Mouse (Mus musculus): ENCODE results near the gene Mepce. TPM values are rescaled to one million over a fixed set of nuclear protein-coding genes. Genes with fewer than 3 reads are reported as not detected.

Gene Mepce
- polyA plus RNA-seq (2017; shearing (Covaris generic)): 17.5 TPM

DNA sequence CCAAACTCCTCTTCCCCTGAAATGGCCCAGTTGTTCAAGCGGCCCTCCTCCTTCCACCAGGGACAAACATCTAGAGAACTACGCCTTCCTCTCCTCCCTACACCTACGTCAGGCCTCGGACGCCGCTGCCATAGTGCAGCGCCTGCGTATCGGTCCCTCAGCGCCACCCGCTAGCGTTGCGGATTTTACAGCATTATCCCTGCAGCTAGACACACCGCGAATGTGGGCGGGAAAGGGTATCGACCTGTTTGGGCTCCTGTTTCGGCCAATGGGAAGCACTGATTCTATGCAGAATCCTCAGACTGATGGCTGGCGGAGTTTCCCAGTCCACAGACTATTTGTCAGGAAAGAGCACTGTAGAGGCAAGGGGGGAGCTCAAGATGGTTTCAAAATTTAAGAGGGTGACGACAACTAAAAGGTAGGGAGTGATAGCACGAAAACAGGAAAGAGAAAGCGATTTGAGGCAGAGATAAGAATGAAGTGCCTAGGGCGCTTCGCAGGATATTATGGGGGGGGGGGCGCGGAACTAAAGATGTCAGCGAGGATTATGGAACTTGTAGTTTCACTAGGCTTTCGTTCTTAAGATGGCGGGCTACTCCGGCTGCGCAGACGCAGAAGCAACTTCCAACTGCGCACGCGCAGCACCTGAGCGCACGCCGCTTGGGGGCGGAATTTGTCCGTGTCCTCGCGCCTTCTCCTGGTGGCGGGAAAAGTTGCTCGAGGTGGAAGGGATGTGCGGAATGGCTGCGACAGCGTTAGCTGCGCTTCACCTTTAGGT lies at the start of gene Mepce, which contains the start of gene Zcwpw1:
Mepce (minus strand) TSS at position 505 of the 778 bp plus-strand sequence.
Zcwpw1 (plus strand) TSS at position 648 of the 778 bp plus-strand sequence.

DNA sequence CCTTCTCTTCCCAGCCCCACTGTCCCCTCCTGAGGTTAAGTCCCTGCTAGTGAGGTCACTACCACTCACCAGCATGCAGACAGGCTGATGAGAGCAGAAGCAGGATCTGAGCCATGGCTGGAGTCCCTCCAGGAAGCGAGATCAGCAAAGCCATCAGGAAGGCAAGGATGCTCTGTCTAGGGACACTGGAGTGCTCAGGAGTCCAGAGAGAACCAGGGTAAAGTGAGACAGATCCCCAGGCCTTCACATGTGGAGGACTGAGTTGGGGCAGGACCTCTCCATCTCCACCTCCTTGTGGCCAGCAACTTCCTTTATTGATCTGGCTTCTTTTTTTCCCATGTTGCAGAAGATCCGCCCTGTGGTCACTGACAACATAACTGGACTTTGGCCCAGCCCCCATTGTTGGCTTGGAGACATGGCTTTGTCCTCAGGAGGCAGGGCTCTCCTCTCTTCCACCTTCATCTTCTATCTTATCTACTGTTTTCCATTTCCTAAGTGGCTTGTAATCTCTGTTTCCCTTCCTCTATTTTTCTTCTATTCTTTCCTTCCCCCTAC lies 48.6 kb upstream of the Mepce start, which contains the start of gene Pilra:
Pilra (minus strand) TSS at position 316 of the 555 bp plus-strand sequence.

DNA sequence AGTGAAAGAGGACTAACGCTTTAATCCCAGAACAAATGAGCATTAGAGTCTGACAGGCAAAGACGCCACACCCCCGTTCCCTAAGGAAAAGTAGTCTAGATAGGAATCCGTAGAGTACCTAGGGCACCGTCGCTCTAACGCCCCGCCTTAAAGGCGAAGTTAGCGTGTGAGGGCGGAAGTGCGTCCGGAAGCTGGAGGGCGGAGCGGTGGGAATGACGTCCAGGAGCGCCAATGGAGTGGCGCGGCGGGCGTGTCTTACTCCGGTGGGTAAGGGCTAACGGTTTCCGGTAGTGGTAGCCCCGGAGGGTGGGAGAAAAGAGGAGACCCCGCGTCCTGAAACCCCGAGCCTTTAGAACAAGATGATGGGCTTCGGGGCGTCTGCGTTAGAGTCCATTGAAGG lies 8.8 kb downstream of the Mepce start, which contains the start of gene Ppp1r35:
Ppp1r35 (plus strand) TSS at position 215 of the 400 bp plus-strand sequence.

DNA sequence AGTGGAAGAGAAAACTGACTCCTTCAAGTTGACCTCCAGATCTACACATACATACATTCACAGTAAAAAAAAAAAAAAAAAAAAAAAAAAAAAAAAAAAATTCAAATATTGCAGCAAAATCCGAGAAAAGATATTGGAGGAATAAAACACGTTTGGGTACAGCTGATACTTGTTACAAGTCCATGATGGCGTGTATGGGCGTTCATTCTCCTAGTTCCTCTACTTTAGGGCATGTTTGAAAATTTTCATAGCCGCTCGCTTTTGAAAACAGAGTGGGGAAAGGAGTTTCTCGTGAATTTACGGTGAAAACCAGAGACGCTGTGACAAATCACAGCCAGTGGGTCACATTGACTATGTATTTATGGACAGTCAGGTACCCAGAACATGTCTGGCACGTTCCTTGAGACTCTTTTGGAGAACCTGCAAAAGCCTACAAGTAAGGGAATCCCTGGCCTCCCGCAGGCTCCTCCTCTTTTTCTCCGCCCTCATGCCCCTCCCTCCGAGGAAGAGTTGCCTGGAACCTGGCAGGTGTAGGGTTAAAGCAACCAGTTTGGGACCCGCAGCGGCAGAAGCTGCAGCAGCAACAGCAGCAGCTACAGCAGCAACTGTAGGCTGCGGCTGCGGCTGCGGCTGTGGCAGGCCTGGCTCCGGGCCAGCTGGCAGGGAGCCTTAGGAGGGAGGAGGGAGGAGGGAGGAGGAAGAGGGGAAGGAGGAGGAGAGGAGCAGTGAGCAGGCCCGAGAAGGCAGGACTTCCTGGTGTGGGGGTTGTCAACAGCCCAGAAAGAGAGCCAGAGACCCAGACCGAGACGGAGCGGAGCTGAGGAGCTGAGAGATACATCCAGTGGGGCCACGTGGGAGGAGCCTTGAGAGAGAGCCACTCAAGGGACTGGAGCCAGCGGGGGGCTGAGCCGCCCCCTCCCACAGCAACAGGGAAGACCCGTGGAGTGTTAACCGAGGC lies 42.0 kb downstream of the Mepce start, which contains the start of gene Tsc22d4:
Tsc22d4 (plus strand) TSS at position 517 of the 958 bp plus-strand sequence.

DNA sequence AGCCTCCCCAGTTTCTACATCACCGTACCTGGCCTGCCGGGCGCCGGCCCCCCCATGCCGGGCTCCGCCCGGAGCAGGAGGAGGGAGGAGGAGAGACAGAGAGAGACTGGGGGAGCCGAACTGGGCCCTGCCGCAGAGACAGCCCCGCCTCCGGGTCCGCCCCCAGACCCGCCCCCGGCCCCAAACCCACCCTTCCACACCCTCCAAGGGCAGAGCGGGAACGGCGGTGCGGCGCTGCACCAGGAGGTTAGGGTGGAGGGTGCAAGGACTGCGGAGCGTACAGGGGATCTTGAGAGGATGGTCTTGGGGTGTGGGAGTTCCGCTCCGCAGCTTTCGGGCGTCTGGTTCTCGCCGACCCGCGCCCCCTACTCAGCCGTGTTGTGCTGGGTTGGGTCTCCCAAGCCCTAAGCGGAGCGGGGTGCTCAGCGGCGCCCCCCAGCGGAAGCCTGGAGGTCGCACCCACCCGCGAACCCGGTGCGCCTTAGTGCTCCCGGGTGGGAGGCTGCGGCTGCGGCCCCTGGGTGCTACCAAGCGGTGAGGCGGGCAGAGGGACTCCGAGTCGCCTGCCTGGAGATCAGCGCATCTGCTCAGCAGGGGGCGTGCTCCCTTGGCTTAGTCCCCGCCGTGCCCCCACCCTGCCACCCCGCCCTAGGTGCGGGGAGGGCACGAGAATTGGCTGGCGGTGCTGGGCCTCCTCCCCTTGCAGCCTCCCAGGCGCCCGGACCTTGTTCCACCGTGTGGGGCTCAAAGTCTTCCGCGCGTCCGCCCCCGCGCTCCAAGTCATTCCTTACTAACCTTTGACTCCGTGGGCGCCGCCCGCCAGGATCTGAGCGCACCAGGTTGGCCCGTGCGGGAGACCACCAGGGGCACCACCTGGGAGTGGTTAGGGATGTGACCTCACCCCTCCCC lies 46.2 kb downstream of the Mepce start, which contains the start of gene Nyap1:
Nyap1 (minus strand) TSS at position 585 of the 909 bp plus-strand sequence.

Other genes starting within 250 kb of the Mepce start
- gene Actl6b, start 234.1 kb downstream of the Mepce start, polyA plus RNA-seq (2017; shearing (Covaris generic)): not detected
- 0.39 TPM for gene Tfr2, start 217.8 kb downstream of the Mepce start, polyA plus RNA-seq (2017; shearing (Covaris generic))
- 99.5 TPM for gene Mospd3, start 186.6 kb downstream of the Mepce start, polyA plus RNA-seq (2017; shearing (Covaris generic))
- gene Pcolce, start 173.9 kb downstream of the Mepce start, polyA plus RNA-seq (2017; shearing (Covaris generic)): 2.4 TPM
- gene Fbxo24, start 158.7 kb downstream of the Mepce start, polyA plus RNA-seq (2017; shearing (Covaris generic)): 0.93 TPM
- gene Lrch4, start 158.5 kb downstream of the Mepce start, polyA plus RNA-seq (2017; shearing (Covaris generic)): 383 TPM
- 98.4 TPM for gene Gm20605, start 158.5 kb downstream of the Mepce start, polyA plus RNA-seq (2017; shearing (Covaris generic))
- gene Sap25, start 146.3 kb downstream of the Mepce start, polyA plus RNA-seq (2017; shearing (Covaris generic)): 164 TPM
- gene Irs3, start 141.9 kb downstream of the Mepce start, polyA plus RNA-seq (2017; shearing (Covaris generic)): not detected
- 35.1 TPM for gene Agfg2, start 102.9 kb downstream of the Mepce start, polyA plus RNA-seq (2017; shearing (Covaris generic))
- 0.57 TPM for gene Nyap1, start 46.0 kb downstream of the Mepce start, polyA plus RNA-seq (2017; shearing (Covaris generic))
- gene Tsc22d4, start 41.9 kb downstream of the Mepce start, polyA plus RNA-seq (2017; shearing (Covaris generic)): 412 TPM
- 39.6 TPM for gene Ppp1r35, start 8.8 kb downstream of the Mepce start, polyA plus RNA-seq (2017; shearing (Covaris generic))
- gene Zcwpw1, start 143 bp upstream of the Mepce start, polyA plus RNA-seq (2017; shearing (Covaris generic)): 8.9 TPM
- 2.7 TPM for gene Pilra, start 48.6 kb upstream of the Mepce start, polyA plus RNA-seq (2017; shearing (Covaris generic))
- gene Pilrb1, start 70.5 kb upstream of the Mepce start, polyA plus RNA-seq (2017; shearing (Covaris generic)): 3.6 TPM
- gene Pilrb2, start 84.2 kb upstream of the Mepce start, polyA plus RNA-seq (2017; shearing (Covaris generic)): 2.2 TPM
- not detected for gene Cyp3a13, start 134.0 kb upstream of the Mepce start, polyA plus RNA-seq (2017; shearing (Covaris generic))
- not detected for gene Gjc3, start 175.4 kb upstream of the Mepce start, polyA plus RNA-seq (2017; shearing (Covaris generic))
- gene Azgp1, start 193.9 kb upstream of the Mepce start, polyA plus RNA-seq (2017; shearing (Covaris generic)): not detected
- gene Smok3a, start 233.6 kb upstream of the Mepce start, polyA plus RNA-seq (2017; shearing (Covaris generic)): not detected
- not detected for gene Smok3b, start 233.8 kb upstream of the Mepce start, polyA plus RNA-seq (2017; shearing (Covaris generic))

Data from inflammation-experienced regulatory T-cells, adult 16 weeks (primary cell).